Mouse (Mus musculus) brain, embryonic 14.5 days (tissue): Measurements from ENCODE around the gene Rprd2.

Experiments used
- CTCF ChIP-seq: fragments of 200-500 bp; IDR thresholded peaks from 2 replicates; pipeline ENCODE4 v1.5.1; 2012; ENCODE audit warnings: inconsistent platforms, mild to moderate bottlenecking, moderate library complexity, borderline replicate concordance; ENCODE audit not compliant: insufficient read depth, insufficient read length; ENCODE audit errors: extremely low read depth
- POLR2A ChIP-seq: fragments of 200-500 bp; IDR thresholded peaks from 2 replicates; pipeline ENCODE4 v1.6.1; 2012; ENCODE audit warnings: mild to moderate bottlenecking, inconsistent platforms, borderline replicate concordance; ENCODE audit not compliant: poor library complexity, insufficient read depth, insufficient read length, severe bottlenecking; ENCODE audit errors: extremely low read depth

DNA sequence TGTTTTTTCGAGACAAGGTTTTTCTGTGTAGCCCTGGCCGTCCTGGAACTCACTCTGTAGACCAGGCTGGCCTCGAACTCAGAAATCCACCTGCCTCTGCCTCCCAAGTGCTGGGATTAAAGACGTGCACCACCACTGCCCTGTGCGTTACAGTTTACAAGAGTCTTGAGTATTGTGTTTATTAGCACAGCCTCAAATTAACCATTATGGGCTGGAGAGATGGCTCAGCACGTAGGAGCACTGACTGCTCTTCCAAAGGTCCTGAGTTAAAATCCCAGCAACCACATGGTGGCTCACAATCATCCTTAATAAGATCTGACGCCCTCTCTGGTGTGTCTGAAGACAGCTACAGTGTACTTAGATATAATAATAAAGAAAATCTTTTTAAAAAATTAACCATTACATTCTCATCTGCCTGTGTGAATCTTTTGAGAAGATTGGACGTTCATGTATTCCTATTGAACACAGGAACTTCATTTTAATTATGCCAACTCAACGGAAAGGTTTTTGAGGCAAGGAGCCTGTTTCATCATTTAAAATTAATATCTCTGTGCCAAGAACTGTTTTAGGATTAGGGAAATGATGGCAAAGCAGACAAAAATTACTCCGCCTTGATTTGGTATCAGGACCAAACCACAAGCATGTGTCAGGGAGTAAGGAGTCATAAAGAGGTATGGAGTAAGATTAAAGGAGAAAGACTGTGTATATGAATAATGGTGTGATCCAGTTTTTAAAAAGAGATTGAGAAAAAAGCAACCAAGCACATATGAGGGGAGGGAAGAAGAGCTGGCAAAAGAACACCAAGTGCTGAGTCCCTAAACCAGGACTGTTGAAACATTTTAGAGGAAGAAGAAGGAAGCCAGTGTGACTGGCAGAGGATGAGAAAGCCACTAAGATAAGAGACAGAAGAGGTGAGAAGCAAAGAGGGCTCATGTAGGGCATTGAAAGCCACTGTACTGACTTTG is 1.7 kb upstream of the Rprd2 start:
- TF ChIP-seq CTCF (no peak), POLR2A (no peak)
